Mouse (Mus musculus): ENCODE data around the gene Fam83f. TPM values are rescaled to one million over a fixed set of nuclear protein-coding genes. Genes with fewer than 3 reads are reported as not detected.
A peak's percentile ranks its signal among the peaks of the same experiment; 100 is the strongest.

The Fam83f gene
- polyA plus RNA-seq, 1 experiment from 2014 or later, result 6.3 TPM

- no peaks in the 10 kb centered on the region for H3K9me3 ChIP-seq (ENCODE audit: control insufficient read depth, low read length)
- DNase-seq (ENCODE audit: low spot score), result no peak
- WGBS, result 67% methylated on average over 7 of the region's 7 CpGs
Measured at GRCm38 (mm10) chr15:80688536-80688935, 16.9 kb downstream of the Fam83f start.

GRCm38 (mm10) chr15:80693492-80693891, 21.8 kb downstream of the Fam83f start:
- ATAC-seq (replicated peaks; ENCODE audit: low FRiP score, low TSS enrichment, low read depth) (no peak), DNase-seq (ENCODE audit: low spot score) (no peak)
- Histone ChIP-seq H3K4me1 (replicated peaks; ENCODE audit: control insufficient read depth, insufficient read depth, low read length) (no peaks in the 10 kb centered on the region), H3K36me3 (ENCODE audit: control insufficient read depth, insufficient read depth, low read length) (no peaks in the 10 kb centered on the region), H3K27me3 (replicated peaks; ENCODE audit: control insufficient read depth, insufficient read depth, low read length) (no peaks in the 10 kb centered on the region), H3K9me3 (ENCODE audit: control insufficient read depth, low read length) (no peaks in the 10 kb centered on the region), H3K9ac (ENCODE audit: low read length) (no peak overlapping the region), H3K27ac (ENCODE audit: low read depth) (no peak overlapping the region), H3K4me3 (ENCODE audit: low read depth, low read length) (no peak overlapping the region), H3K4me2 (ENCODE audit: low read length) (no peak overlapping the region)
- 56% methylated on average over 3 of the region's 3 CpGs for WGBS

More at GRCm38 (mm10) chr15:80688536-80688935, 16.9 kb downstream of the Fam83f start:
- Histone ChIP-seq H3K4me3 (ENCODE audit: low read depth, low read length) (no peak overlapping the region), H3K36me3 (ENCODE audit: control insufficient read depth, insufficient read depth, low read length) (no peaks in the 10 kb centered on the region), H3K4me1 (replicated peaks; ENCODE audit: control insufficient read depth, insufficient read depth, low read length) (peaks cover 3% of the 10 kb centered on the region), H3K4me2 (ENCODE audit: low read length) (no peak overlapping the region), H3K27ac (ENCODE audit: low read depth) (no peak overlapping the region), H3K27me3 (replicated peaks; ENCODE audit: control insufficient read depth, insufficient read depth, low read length) (no peaks in the 10 kb centered on the region), H3K9ac (ENCODE audit: low read length) (no peak overlapping the region)
- ATAC-seq (replicated peaks; ENCODE audit: low FRiP score, low TSS enrichment, low read depth), result no peak

DNA sequence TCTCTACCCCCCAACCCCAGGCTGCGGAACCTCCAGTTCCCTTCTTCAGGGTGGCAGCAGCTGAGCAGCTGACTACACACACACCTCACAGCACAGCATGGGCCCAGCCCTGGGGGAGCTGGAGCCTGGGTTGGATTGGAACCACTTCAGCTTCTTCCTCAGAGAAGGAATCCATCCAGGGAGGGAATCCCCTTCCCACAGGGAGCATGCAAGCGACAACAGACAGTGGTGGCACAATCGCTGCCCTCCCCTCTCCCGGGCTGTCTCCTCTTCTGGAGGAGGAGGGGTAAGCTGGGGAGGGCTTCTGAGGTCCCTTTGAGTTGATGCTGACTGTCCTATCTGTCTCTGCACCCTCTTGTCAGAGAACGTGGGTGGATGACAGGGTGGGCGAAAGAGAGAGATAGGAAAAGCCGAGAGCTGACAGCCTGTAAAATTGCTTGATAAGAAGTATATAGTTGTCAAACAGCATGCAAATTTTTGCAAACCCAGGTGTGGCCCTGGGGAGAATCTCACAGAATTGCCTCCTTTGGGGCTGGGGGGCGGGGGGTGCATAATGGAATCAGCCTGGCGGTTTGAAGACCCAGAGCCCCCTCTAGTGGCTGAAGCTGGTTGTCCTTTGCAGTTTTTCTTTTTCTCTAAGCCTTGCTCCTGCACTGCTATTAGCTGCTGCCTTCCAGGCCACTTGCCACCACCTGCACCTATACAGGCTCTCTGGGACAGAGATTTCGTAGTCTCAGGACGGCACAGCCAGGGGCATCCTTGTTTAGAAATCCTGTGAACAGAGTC, 22.7 kb downstream of the Fam83f start:
- no peak overlapping the region for H3K9ac ChIP-seq (ENCODE audit: low read length)
- peak; percentile 85 for DNase-seq (ENCODE audit: low spot score)
- H3K4me3 ChIP-seq (ENCODE audit: low read depth, low read length), result no peak overlapping the region
- H3K27ac ChIP-seq (ENCODE audit: low read depth), result no peak overlapping the region
- no peaks in the 10 kb centered on the region for H3K36me3 ChIP-seq (ENCODE audit: control insufficient read depth, insufficient read depth, low read length)
- no peak overlapping the region for H3K4me2 ChIP-seq (ENCODE audit: low read length)
- no peaks in the 10 kb centered on the region for H3K27me3 ChIP-seq (replicated peaks; ENCODE audit: control insufficient read depth, insufficient read depth, low read length)
- no peaks in the 10 kb centered on the region for H3K9me3 ChIP-seq (ENCODE audit: control insufficient read depth, low read length)
- no peaks in the 10 kb centered on the region for H3K4me1 ChIP-seq (replicated peaks; ENCODE audit: control insufficient read depth, insufficient read depth, low read length)
- WGBS, result 26% methylated on average over 11 of the region's 11 CpGs
- ATAC-seq (replicated peaks; ENCODE audit: low FRiP score, low TSS enrichment, low read depth), result peak; percentile 53; the same call in 1 of the 2 replicates

- Histone ChIP-seq H3K9me3 (ENCODE audit: control insufficient read depth, low read length) (no peaks in the 10 kb centered on the region), H3K27ac (ENCODE audit: low read depth) (no peak overlapping the region), H3K4me2 (ENCODE audit: low read length) (no peak overlapping the region), H3K4me1 (replicated peaks; ENCODE audit: control insufficient read depth, insufficient read depth, low read length) (no peaks in the 10 kb centered on the region), H3K36me3 (ENCODE audit: control insufficient read depth, insufficient read depth, low read length) (no peaks in the 10 kb centered on the region), H3K27me3 (replicated peaks; ENCODE audit: control insufficient read depth, insufficient read depth, low read length) (no peaks in the 10 kb centered on the region), H3K4me3 (ENCODE audit: low read depth, low read length) (no peak overlapping the region), H3K9ac (ENCODE audit: low read length) (no peak overlapping the region)
- no peak for ATAC-seq (replicated peaks; ENCODE audit: low FRiP score, low TSS enrichment, low read depth)
- no peak for DNase-seq (ENCODE audit: low spot score)
- WGBS, result 38% methylated on average over 5 of the region's 5 CpGs
Measured at GRCm38 (mm10) chr15:80697564-80697963, 25.9 kb downstream of the Fam83f start.

- Histone ChIP-seq H3K4me3 (ENCODE audit: low read depth, low read length) (no peak overlapping the region), H3K27ac (ENCODE audit: low read depth) (no peak overlapping the region), H3K36me3 (ENCODE audit: control insufficient read depth, insufficient read depth, low read length) (no peaks in the 10 kb centered on the region), H3K4me2 (ENCODE audit: low read length) (no peak overlapping the region), H3K9me3 (ENCODE audit: control insufficient read depth, low read length) (no peaks in the 10 kb centered on the region), H3K9ac (ENCODE audit: low read length) (no peak overlapping the region), H3K4me1 (replicated peaks; ENCODE audit: control insufficient read depth, insufficient read depth, low read length) (peaks cover 6% of the 10 kb centered on the region), H3K27me3 (replicated peaks; ENCODE audit: control insufficient read depth, insufficient read depth, low read length) (no peaks in the 10 kb centered on the region)
- no peak for ATAC-seq (replicated peaks; ENCODE audit: low FRiP score, low TSS enrichment, low read depth)
- 69% methylated on average over 8 of the region's 8 CpGs for WGBS
- no peak for DNase-seq (ENCODE audit: low spot score)
Measured at GRCm38 (mm10) chr15:80701481-80702257, 30.0 kb downstream of the Fam83f start.

DNA sequence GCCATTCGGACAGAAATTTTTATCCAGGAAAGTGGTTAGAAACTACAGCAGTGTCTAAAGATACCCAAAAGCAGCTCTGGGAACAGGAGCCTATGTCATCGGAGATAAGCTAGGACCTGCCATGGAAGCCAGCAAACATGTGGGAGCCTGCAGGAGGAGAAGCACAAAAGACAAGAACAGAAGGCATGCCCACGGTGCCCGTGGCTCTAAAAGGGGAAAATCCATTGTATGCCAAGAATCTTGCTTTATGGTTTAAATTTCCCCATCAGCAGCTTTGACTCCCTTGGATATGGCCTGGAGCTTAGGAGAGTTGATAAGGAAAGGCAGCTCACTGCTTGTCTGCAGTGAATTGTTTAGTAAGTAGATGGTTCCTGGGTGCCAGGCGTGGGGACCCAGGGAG, 31.3 kb downstream of the Fam83f start:
- no peak overlapping the region for H3K4me2 ChIP-seq (ENCODE audit: low read length)
- peaks cover 18% of the 10 kb centered on the region for H3K4me1 ChIP-seq (replicated peaks; ENCODE audit: control insufficient read depth, insufficient read depth, low read length)
- H3K4me3 ChIP-seq (ENCODE audit: low read depth, low read length), result no peak overlapping the region
- DNase-seq (ENCODE audit: low spot score) (no peak), ATAC-seq (replicated peaks; ENCODE audit: low FRiP score, low TSS enrichment, low read depth) (no peak)
- WGBS, result 92% methylated on average over 5 of the region's 5 CpGs
- H3K9me3 ChIP-seq (ENCODE audit: control insufficient read depth, low read length), result no peaks in the 10 kb centered on the region
- no peak overlapping the region for H3K9ac ChIP-seq (ENCODE audit: low read length)
- no peaks in the 10 kb centered on the region for H3K27me3 ChIP-seq (replicated peaks; ENCODE audit: control insufficient read depth, insufficient read depth, low read length)
- H3K36me3 ChIP-seq (ENCODE audit: control insufficient read depth, insufficient read depth, low read length), result no peaks in the 10 kb centered on the region
- H3K27ac ChIP-seq (ENCODE audit: low read depth), result no peak overlapping the region

- Histone ChIP-seq H3K36me3 (ENCODE audit: control insufficient read depth, insufficient read depth, low read length) (no peaks in the 10 kb centered on the region), H3K4me2 (ENCODE audit: low read length) (no peak overlapping the region), H3K4me1 (replicated peaks; ENCODE audit: control insufficient read depth, insufficient read depth, low read length) (peaks cover 18% of the 10 kb centered on the region), H3K9ac (ENCODE audit: low read length) (no peak overlapping the region), H3K27me3 (replicated peaks; ENCODE audit: control insufficient read depth, insufficient read depth, low read length) (no peaks in the 10 kb centered on the region), H3K9me3 (ENCODE audit: control insufficient read depth, low read length) (no peaks in the 10 kb centered on the region), H3K27ac (ENCODE audit: low read depth) (no peak overlapping the region), H3K4me3 (ENCODE audit: low read depth, low read length) (no peak overlapping the region)
- WGBS, result 85% methylated on average over 2 of the region's 2 CpGs
- DNase-seq (ENCODE audit: low spot score) (no peak), ATAC-seq (replicated peaks; ENCODE audit: low FRiP score, low TSS enrichment, low read depth) (no peak)
Measured at GRCm38 (mm10) chr15:80703495-80703894, 31.8 kb downstream of the Fam83f start.

- 5% methylated on average over 7 of the region's 7 CpGs for WGBS
- Histone ChIP-seq H3K4me3 (ENCODE audit: low read depth, low read length) (no peak overlapping the region), H3K9ac (ENCODE audit: low read length) (no peak overlapping the region), H3K4me1 (replicated peaks; ENCODE audit: control insufficient read depth, insufficient read depth, low read length) (peaks cover 18% of the 10 kb centered on the region), H3K27ac (ENCODE audit: low read depth) (no peak overlapping the region), H3K4me2 (ENCODE audit: low read length) (0 out of 2 replicates have a peak overlapping the region, but pooled peaks have one; percentile 7), H3K9me3 (ENCODE audit: control insufficient read depth, low read length) (no peaks in the 10 kb centered on the region), H3K36me3 (ENCODE audit: control insufficient read depth, insufficient read depth, low read length) (no peaks in the 10 kb centered on the region), H3K27me3 (replicated peaks; ENCODE audit: control insufficient read depth, insufficient read depth, low read length) (no peaks in the 10 kb centered on the region)
- DNase-seq (ENCODE audit: low spot score) (peak; percentile 90), ATAC-seq (replicated peaks; ENCODE audit: low FRiP score, low TSS enrichment, low read depth) (peak; percentile 82)
Measured at GRCm38 (mm10) chr15:80704267-80704666, 32.6 kb downstream of the Fam83f start.
